Mouse (Mus musculus): Measurements from ENCODE around the gene Tcf3. TPM values are rescaled to one million over a fixed set of nuclear protein-coding genes. Genes with fewer than 3 reads are reported as not detected.
A peak's percentile ranks its signal among the peaks of the same experiment; 100 is the strongest.

The Tcf3 gene
- polyA plus RNA-seq, 1 experiment from 2014 or later: 83.7 TPM

DNA sequence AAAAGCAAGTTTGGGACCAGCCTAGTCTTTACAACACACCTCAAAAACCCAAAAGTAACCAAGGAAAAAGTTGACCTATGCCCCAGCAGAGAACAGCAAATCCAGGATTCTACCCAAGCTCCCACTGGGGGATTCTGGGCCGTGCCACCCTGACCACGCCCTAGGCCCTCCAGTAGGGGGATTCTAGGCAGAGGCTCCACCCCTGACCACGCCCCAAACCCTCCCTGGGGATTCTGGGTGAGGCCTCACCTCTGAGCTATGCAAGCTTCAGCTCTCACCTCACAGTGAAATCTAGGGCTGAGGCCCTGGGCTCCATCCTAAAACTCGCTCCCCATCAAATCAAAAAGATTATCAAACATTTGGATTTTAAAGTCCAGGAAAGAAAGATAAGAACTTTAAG is 9.9 kb downstream of the Tcf3 start:
- DNase-seq (ENCODE audit: low spot score): peak; percentile 40
- Histone ChIP-seq H3K27ac (no peak overlapping the region), H3K36me3 (ENCODE audit: insufficient read depth, low read length) (peaks cover 83% of the 10 kb centered on the region), H3K9me3 (replicated peaks; ENCODE audit: low read length) (no peaks in the 10 kb centered on the region), H3K9ac (ENCODE audit: low read depth, low read length) (no peak overlapping the region), H3K27me3 (ENCODE audit: insufficient read depth, low read length) (no peaks in the 10 kb centered on the region), H3K4me2 (ENCODE audit: low read length) (no peak overlapping the region), H3K4me3 (replicated peaks; ENCODE audit: low read depth, low read length) (no peak overlapping the region), H3K4me1 (replicated peaks; ENCODE audit: insufficient read depth, low read length) (no peaks in the 10 kb centered on the region)
- ATAC-seq (replicated peaks; ENCODE audit: low FRiP score, low read depth): no peak
- TF ChIP-seq CTCF (IDR thresholded peaks at IDR 0.05; ENCODE audit: low read depth): no peak
- WGBS: 48% methylated on average over 4 of the region's 4 CpGs

DNA sequence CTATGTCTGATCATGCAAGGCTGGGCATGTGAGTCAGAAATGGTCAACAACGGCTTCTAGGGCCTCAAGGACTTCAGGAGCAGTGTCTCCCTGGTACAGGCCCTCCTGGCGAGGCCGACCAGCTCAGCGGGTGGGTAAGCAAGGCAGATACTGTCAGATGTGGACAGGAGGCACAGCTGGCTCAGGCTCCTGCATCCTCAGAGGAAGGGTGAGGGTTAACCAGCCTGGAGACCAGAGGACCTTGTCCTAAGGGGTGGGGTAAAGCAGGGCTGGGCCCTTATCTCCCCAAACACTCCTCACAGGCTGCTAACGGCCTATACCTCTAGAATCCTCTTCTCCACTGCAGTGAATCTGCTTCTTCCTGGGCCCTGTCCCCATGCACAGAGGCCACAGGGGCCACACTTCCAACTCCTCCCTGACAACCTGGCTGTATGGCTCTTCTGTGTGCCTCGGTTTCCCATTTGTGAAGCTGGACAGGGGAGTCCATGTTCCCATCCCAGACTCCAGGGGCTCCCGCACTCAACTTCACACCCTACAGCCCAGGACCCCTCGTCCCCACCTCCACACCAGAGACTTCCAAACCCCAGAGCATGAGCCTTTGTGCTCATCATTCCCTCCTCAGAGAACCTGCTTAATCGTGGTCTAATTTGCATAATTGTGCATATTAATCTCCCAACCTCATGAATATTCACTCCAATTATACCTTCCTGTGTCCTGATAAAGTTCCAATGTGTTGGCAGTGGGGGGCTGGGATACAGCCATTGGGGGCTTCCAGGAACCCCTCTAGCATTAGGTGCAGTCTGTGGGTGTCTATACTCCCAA is 11.6 kb downstream of the Tcf3 start:
- no peak for ATAC-seq (replicated peaks; ENCODE audit: low FRiP score, low read depth)
- DNase-seq (ENCODE audit: low spot score): no peak
- Histone ChIP-seq H3K27me3 (ENCODE audit: insufficient read depth, low read length) (no peaks in the 10 kb centered on the region), H3K27ac (no peak overlapping the region), H3K4me1 (replicated peaks; ENCODE audit: insufficient read depth, low read length) (no peaks in the 10 kb centered on the region), H3K9ac (ENCODE audit: low read depth, low read length) (no peak overlapping the region), H3K4me3 (replicated peaks; ENCODE audit: low read depth, low read length) (no peak overlapping the region), H3K4me2 (ENCODE audit: low read length) (no peak overlapping the region), H3K36me3 (ENCODE audit: insufficient read depth, low read length) (peaks cover 84% of the 10 kb centered on the region), H3K9me3 (replicated peaks; ENCODE audit: low read length) (no peaks in the 10 kb centered on the region)
- no peak for TF ChIP-seq CTCF (IDR thresholded peaks at IDR 0.05; ENCODE audit: low read depth)
- 87% methylated on average over 9 of the region's 9 CpGs for WGBS

DNA sequence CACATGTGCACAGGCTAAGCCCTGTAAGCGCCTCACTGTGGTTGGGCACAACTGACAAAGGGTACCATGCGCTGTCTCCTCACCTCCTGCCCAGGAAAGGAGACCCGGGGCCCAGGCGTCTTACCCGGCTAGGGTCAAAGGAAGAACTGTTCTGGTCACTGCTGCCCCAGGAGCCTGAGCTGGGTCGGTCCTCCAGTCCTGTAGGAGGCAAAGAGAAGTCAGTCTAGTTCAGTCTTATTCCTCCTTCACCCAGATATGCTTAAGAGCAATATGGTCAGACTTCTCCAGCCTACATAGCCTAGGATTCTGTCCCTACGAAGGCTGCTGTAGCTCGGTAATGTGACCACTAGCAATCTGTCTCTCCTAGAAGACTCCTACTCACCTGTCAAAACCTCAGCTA is 12.2 kb downstream of the Tcf3 start:
- Histone ChIP-seq H3K4me2 (ENCODE audit: low read length) (no peak overlapping the region), H3K27me3 (ENCODE audit: insufficient read depth, low read length) (no peaks in the 10 kb centered on the region), H3K4me1 (replicated peaks; ENCODE audit: insufficient read depth, low read length) (no peaks in the 10 kb centered on the region), H3K4me3 (replicated peaks; ENCODE audit: low read depth, low read length) (no peak overlapping the region), H3K36me3 (ENCODE audit: insufficient read depth, low read length) (peaks cover 84% of the 10 kb centered on the region), H3K9me3 (replicated peaks; ENCODE audit: low read length) (no peaks in the 10 kb centered on the region), H3K9ac (ENCODE audit: low read depth, low read length) (no peak overlapping the region), H3K27ac (no peak overlapping the region)
- TF ChIP-seq CTCF (IDR thresholded peaks at IDR 0.05; ENCODE audit: low read depth): no peak
- 91% methylated on average over 8 of the region's 8 CpGs for WGBS
- ATAC-seq (replicated peaks; ENCODE audit: low FRiP score, low read depth): no peak
- no peak for DNase-seq (ENCODE audit: low spot score)

DNA sequence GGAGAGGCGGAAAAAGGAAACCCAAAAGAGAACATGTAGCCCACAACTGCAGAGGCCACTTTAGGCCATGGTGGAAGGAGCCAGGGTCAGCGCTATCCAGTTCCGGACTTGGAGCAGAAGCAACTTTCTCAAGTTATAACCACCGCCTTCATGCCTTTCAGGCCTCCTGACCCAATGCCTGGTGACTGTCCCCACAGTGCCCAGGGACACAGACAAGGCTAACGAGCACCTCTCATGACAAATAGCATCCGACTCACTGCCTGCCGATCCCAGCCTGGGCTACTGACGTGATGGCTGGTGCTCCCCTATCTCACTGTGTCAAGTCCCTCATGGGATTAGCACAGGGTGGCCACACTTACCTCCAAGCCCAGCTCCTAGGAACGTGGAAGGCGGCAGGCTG is 12.7 kb downstream of the Tcf3 start:
- Histone ChIP-seq H3K4me3 (replicated peaks; ENCODE audit: low read depth, low read length) (no peak overlapping the region), H3K9ac (ENCODE audit: low read depth, low read length) (no peak overlapping the region), H3K4me2 (ENCODE audit: low read length) (no peak overlapping the region), H3K9me3 (replicated peaks; ENCODE audit: low read length) (no peaks in the 10 kb centered on the region), H3K27me3 (ENCODE audit: insufficient read depth, low read length) (no peaks in the 10 kb centered on the region), H3K27ac (no peak overlapping the region), H3K4me1 (replicated peaks; ENCODE audit: insufficient read depth, low read length) (no peaks in the 10 kb centered on the region), H3K36me3 (ENCODE audit: insufficient read depth, low read length) (peaks cover 84% of the 10 kb centered on the region)
- no peak for TF ChIP-seq CTCF (IDR thresholded peaks at IDR 0.05; ENCODE audit: low read depth)
- ATAC-seq (replicated peaks; ENCODE audit: low FRiP score, low read depth): no peak
- DNase-seq (ENCODE audit: low spot score): no peak
- 90% methylated on average over 10 of the region's 10 CpGs for WGBS

DNA sequence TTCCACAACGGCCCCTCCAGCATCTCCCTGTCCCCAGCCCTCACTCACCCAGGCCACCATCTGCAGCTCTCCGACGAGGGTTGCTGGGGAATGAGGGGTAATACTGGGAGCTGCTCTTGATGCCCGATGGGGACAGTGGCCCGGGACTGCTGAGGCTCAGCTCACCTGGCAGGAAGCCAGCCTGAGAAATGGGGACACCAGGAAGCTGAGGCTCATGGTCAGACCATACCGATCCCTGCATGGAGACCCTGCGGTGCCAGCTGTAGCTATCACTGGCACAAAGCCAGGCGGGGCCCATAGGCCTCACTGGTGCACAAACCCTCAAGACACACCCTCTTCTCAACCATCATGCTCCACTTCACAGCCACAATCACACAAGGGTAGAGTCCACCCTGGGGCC is 14.0 kb downstream of the Tcf3 start:
- Histone ChIP-seq H3K4me3 (replicated peaks; ENCODE audit: low read depth, low read length) (no peak overlapping the region), H3K9me3 (replicated peaks; ENCODE audit: low read length) (no peaks in the 10 kb centered on the region), H3K36me3 (ENCODE audit: insufficient read depth, low read length) (peaks cover 84% of the 10 kb centered on the region), H3K9ac (ENCODE audit: low read depth, low read length) (no peak overlapping the region), H3K4me1 (replicated peaks; ENCODE audit: insufficient read depth, low read length) (no peaks in the 10 kb centered on the region), H3K27ac (no peak overlapping the region), H3K27me3 (ENCODE audit: insufficient read depth, low read length) (no peaks in the 10 kb centered on the region), H3K4me2 (ENCODE audit: low read length) (no peak overlapping the region)
- 83% methylated on average over 8 of the region's 8 CpGs for whole genome bisulfite sequencing
- ATAC-seq (replicated peaks; ENCODE audit: low FRiP score, low read depth) (no peak), DNase-seq (ENCODE audit: low spot score) (no peak)
- no peak for TF ChIP-seq CTCF (IDR thresholded peaks at IDR 0.05; ENCODE audit: low read depth)

DNA sequence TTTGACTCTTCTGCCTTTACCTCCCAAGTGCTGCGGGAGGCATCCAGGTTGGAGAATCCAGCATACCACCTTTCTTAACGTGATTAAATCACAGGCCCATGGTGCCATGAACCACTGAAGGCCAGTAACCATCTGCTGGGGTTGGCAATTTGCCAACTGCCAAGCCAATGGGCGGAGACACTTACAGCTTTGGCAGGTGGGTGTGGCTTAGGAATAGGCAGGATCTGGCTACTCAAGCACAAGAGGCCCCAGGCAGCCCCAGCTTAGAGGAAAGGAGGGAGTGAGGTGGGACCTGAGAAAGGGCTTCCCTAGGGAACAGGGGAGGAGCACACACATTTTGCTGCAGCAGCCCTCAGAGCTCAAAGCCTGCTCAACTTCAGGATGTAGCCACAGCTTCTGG is 15.1 kb downstream of the Tcf3 start:
- ATAC-seq (replicated peaks; ENCODE audit: low FRiP score, low read depth) (no peak), DNase-seq (ENCODE audit: low spot score) (no peak)
- Histone ChIP-seq H3K4me2 (ENCODE audit: low read length) (no peak overlapping the region), H3K4me1 (replicated peaks; ENCODE audit: insufficient read depth, low read length) (no peaks in the 10 kb centered on the region), H3K9ac (ENCODE audit: low read depth, low read length) (no peak overlapping the region), H3K9me3 (replicated peaks; ENCODE audit: low read length) (no peaks in the 10 kb centered on the region), H3K4me3 (replicated peaks; ENCODE audit: low read depth, low read length) (no peak overlapping the region), H3K36me3 (ENCODE audit: insufficient read depth, low read length) (peaks cover 92% of the 10 kb centered on the region), H3K27me3 (ENCODE audit: insufficient read depth, low read length) (no peaks in the 10 kb centered on the region), H3K27ac (no peak overlapping the region)
- no peak for TF ChIP-seq CTCF (IDR thresholded peaks at IDR 0.05; ENCODE audit: low read depth)
- 57% methylated on average over 3 of the region's 3 CpGs for WGBS

DNA sequence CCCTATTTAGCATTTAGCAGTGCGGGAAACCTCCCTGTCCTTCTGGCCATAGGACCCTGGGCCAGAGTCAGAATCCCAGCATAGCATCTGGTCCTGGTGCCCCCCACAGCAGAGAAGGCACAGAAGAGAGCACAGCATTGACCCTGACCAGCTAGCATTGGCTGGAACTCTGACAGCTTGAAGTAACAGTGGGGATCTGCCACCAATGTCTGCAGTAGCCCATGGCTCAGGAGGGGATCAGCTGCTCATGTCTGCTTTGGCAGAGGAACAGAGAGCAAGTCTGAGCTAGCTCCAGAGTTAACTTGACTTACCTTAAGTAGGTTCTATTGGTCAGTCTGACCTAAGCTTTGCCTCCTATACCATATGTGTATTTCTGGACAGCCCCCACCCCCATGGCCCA is 15.6 kb downstream of the Tcf3 start:
- no peaks in the 10 kb centered on the region for H3K9me3 ChIP-seq (replicated peaks; ENCODE audit: low read length)
- H3K9ac ChIP-seq (ENCODE audit: low read depth, low read length): no peak overlapping the region
- no peak for TF ChIP-seq CTCF (IDR thresholded peaks at IDR 0.05; ENCODE audit: low read depth)
- 100% methylated on average over 1 of the region's 1 CpGs for WGBS
- no peak overlapping the region for H3K27ac ChIP-seq
- no peak overlapping the region for H3K4me3 ChIP-seq (replicated peaks; ENCODE audit: low read depth, low read length)
- no peaks in the 10 kb centered on the region for H3K27me3 ChIP-seq (ENCODE audit: insufficient read depth, low read length)
- no peak for DNase-seq (ENCODE audit: low spot score)
- no peak for ATAC-seq (replicated peaks; ENCODE audit: low FRiP score, low read depth)
- peaks cover 92% of the 10 kb centered on the region for H3K36me3 ChIP-seq (ENCODE audit: insufficient read depth, low read length)
- H3K4me1 ChIP-seq (replicated peaks; ENCODE audit: insufficient read depth, low read length): no peaks in the 10 kb centered on the region
- H3K4me2 ChIP-seq (ENCODE audit: low read length): no peak overlapping the region
